Mouse (Mus musculus) left cerebral cortex, postnatal 14 days (tissue): ENCODE data around the gene Msi2. TPM values are rescaled to one million over a fixed set of nuclear protein-coding genes. Genes with fewer than 3 reads are reported as not detected.

Experiments used
- DNase-seq, 2 experiments: peaks; one replicate each; pipeline ENCODE4 v3.0.0; 2021 to 2022; ENCODE audit warnings: low spot score in 2 of 2, mixed read lengths in 1 of 2
- intact Hi-C: fragments of 180-260 bp; cut with DNase I; formaldehyde crosslinking; loops from one replicate; pipeline ENCODE4 v1.15.1; 2025
- total RNA-seq, 2 experiments: library from RNA; stranded (reverse); gene quantifications; 2 replicates each; pipeline ENCODE4 v1.2.3; 2021

The Msi2 gene
- total RNA-seq, 2 experiments from 2014 or later = 97.8 to 103 TPM

GRCm38 (mm10) chr11:88716061-88716994, 2.0 kb downstream of the Msi2 start:
- DNase-seq = peak; percentile 22 to 52
- intact Hi-C loops = loop anchor here (5.0 to 10.0 kb wide), 2 partner anchors 132 to 164 kb away; no protein-coding TSS in a partner anchor

- DNase-seq = no peak
- intact Hi-C loops = loop anchor here (5.0 to 10.0 kb wide), 2 partner anchors 130 to 163 kb away; no protein-coding TSS in a partner anchor
Observed at GRCm38 (mm10) chr11:88715299-88715698, 3.0 kb downstream of the Msi2 start.

DNA sequence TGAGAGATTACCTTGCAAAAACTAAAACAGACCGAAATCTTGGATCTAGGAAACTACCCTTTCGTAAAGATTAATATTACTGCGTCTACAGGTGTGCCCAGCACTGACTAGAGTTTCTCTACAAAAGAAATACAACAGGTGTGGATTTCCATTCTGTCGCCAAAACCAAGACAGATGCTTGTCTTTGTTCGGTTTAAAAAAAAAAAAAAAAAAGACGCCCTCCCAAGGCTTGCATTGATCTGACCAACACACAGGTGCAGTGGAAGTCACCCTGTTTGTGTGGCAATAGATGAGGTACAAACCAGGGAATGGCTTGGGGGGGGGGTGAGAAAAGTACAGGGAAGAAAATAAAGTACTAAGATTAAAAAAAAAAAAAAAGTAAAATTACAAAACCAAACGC, 4.2 kb downstream of the Msi2 start:
- DNase-seq = no peak
- intact Hi-C loops = loop anchor here (10.0 kb wide), 1 partner anchor 129 kb away; no protein-coding TSS in a partner anchor

- no peak for DNase-seq
- intact Hi-C loops = loop anchor here (10.0 kb wide), 1 partner anchor 129 kb away; no protein-coding TSS in a partner anchor
Observed at GRCm38 (mm10) chr11:88713479-88713878, 4.8 kb downstream of the Msi2 start.

- intact Hi-C loops = loop anchor here (10.0 kb wide), 1 partner anchor 125 kb away; no protein-coding TSS in a partner anchor
- DNase-seq = no peak
Observed at GRCm38 (mm10) chr11:88709876-88710614, 8.3 kb downstream of the Msi2 start.

DNA sequence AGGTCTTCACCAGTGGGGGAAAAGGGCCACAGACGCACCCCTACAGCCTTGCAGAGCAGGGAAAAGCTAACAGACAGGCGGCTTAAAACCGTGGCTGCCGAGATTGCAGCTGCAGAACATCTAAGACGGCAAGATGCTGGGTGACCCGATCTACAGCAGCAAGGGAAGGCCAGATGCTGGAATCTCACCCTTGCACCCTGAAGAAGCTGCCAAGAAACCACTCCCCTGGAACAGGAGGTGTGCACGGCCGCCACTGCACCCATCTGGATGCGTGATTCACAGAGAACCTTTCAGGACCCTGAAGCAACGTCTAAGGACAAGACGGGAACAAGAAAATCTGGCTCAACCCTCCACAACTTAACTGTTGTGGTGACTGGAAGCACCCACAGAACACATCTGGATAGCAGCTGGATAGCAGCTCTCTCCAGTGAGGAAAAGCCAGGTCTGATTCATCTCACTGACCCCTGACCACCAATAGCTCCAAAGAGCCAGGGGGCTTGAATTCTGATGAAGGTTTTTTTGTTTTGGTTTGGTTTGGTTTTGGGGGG, 11.0 kb downstream of the Msi2 start:
- intact Hi-C loops = no loop called here

GRCm38 (mm10) chr11:88704688-88705087, 13.6 kb downstream of the Msi2 start:
- intact Hi-C loops = no loop called here

More for the DNA sequence above, 11.0 kb downstream of the Msi2 start:
- no peak for DNase-seq

DNA sequence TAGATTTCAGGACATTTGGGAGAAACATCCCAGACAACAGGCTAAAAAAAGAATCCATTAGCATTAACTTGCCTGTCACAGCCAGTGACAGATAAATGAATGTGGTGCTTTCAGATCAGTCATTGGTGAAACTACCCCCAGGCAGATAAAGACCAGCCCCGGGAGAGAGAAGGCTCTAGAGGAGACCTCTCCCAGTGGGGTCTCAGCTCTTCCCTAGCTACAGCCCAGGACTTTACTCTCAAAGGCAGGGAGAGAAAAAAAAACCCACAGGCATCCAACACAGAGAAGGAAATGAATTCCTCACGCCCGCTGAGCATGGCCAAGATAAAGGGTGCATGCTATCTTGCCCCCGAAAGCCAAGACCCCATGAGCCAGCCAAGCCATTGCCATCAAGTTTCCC, 15.1 kb downstream of the Msi2 start:
- DNase-seq = no peak
- intact Hi-C loops = no loop called here

More at GRCm38 (mm10) chr11:88704688-88705087, 13.6 kb downstream of the Msi2 start:
- DNase-seq = no peak

- DNase-seq = no peak
- intact Hi-C loops = no loop called here
Observed at GRCm38 (mm10) chr11:88701976-88702659, 16.2 kb downstream of the Msi2 start.

- DNase-seq = no peak
- intact Hi-C loops = no loop called here
Observed at GRCm38 (mm10) chr11:88701020-88701419, 17.3 kb downstream of the Msi2 start.

- intact Hi-C loops = no loop called here
Observed at GRCm38 (mm10) chr11:88700202-88700711, 18.1 kb downstream of the Msi2 start.

GRCm38 (mm10) chr11:88693905-88694893, 24.1 kb downstream of the Msi2 start:
- DNase-seq = no peak
- intact Hi-C loops = no loop called here

More at GRCm38 (mm10) chr11:88700202-88700711, 18.1 kb downstream of the Msi2 start:
- DNase-seq = no peak

DNA sequence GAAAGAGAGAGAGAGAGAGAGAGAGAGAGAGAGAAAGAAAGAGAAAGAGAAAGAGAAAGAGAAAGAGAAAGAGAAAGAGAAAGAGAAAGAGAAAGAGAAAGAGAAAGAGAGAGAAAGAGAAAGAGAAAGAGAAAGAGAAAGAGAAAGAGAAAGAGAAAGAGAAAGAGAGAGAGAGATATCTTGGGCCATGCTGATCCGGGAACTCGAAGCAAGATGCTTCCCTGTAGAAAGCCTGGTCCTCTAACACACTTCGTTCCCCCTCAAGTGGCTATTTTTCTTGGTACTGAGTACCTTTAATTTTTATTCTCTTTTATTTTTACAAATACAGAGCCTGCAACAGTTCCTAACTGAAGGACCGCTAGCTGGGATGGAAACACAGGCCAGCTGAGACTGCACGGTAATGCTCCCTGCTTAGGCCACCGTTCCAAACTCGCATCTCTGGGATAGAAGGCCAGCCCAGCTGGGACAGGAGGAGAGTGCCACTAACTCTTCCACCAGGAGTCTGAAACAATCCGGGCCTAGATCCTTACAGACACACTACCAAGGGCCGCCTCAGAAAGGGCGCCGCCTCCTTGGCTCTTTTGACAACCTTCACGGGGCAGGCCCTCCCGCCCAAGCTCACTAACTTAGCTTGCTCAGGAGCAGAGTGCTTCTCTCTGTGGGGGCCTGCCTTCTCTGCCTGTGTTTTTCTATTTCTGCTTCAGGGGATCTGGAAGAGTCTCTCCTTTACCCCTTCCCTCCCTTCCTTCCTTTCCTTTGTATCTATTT, 25.1 kb downstream of the Msi2 start:
- intact Hi-C loops = no loop called here
- no peak for DNase-seq

- DNase-seq = no peak
- intact Hi-C loops = no loop called here
Observed at GRCm38 (mm10) chr11:88692374-88692773, 25.9 kb downstream of the Msi2 start.

DNA sequence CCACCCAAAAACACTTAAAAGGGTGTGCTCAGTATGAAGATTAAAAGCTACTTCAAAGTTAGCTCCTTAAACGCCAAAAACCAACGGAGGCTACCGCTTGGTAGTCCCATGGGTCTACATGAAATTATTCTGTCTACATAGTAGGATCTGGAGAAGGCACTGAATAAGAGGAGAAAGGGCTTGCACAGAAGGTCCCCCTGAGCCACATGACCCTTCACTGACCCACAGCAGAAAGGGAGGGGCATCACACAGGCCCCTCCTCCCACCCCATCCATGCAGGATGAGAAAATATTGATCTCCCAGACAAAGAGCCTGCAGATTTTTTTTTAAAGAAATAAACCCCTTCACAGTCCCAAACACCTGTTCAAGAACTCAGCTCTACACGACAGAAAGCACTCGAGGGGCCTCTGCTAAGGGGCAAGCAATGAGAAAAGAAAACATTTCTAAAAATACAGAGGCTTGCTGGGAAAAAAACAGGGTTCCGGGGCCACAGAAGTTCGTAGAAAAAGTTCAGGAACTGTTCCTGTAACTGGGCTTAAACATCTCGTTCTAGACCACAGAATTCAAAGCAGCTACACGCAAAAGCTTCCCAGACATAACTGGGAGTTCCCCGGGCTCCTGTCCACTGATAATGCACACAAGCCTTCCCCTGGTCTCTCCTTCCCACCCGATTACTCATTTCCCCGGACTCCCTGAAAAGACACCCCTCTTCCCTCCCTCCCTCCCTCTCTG, 27.6 kb downstream of the Msi2 start:
- DNase-seq = no peak
- intact Hi-C loops = no loop called here

DNA sequence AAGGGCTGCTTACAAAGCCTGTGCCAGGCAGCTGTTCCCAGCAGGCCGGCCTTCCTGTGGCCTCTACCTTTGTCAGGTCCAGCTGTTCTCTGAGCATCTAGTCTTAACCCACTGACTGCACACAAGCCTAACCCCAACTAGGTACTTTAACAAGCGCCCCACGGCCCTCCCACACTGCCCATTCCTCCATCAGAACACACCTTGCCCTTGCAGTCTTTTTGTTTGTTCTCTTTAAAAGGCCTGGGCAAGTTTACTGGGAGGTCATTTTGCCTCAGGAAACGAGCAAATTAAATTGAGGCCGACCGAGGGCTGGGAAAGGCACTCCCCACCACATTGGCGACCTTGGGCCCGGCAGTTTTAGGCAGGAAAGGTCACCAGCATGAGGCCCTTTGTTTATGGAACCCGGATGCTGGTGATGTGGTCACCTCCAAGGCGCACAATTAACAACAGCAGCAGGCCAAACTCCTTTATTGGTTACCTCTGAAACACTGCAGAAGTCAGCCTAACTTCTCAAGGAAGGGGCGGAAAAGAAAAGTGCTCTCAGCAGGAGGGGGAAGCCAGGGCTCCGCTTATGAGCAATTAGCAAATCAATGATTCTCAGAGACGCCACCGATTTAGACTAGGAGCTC, 28.4 kb downstream of the Msi2 start:
- intact Hi-C loops = no loop called here
- DNase-seq = no peak
